Mouse (Mus musculus) forebrain, embryonic 14.5 days (tissue): ENCODE measurements at regions not wholly inside any gene's neighbourhood (a gene's known extent, or its start where the extent isn't known, plus 50 kb on each side); places are given as distances from the start of the nearest gene placed in this dataset.

Experiments
- ATAC-seq: fragments of 200-750 bp; cut with Nextera tagmentation; 2 replicates; pipeline ENCODE4 v1.8.0; 2017; ENCODE audit warnings: mild to moderate bottlenecking, moderate library complexity
- DNase-seq: peaks from one replicate; pipeline ENCODE4 v3.0.0-alpha.2; 2015; ENCODE audit warnings: low spot score
- H3K27ac ChIP-seq: fragments of 300-500 bp; sonication (generic); 2 replicates; pipeline ENCODE4 v1.5.1; 2014; ENCODE audit warnings: low read depth, mild to moderate bottlenecking, control low read depth, low read length, moderate library complexity
- H3K27me3 ChIP-seq: fragments of 300-500 bp; sonication (generic); replicated peaks from 2 replicates; pipeline ENCODE4 v1.6.1; 2014; ENCODE audit warnings: low read length, control low read depth, mixed read lengths; ENCODE audit not compliant: control insufficient read depth, insufficient read depth
- H3K36me3 ChIP-seq: fragments of 300-500 bp; sonication (generic); 2 replicates; pipeline ENCODE4 v1.6.1; 2014; ENCODE audit warnings: low read length, control low read depth; ENCODE audit not compliant: control insufficient read depth, insufficient read depth
- H3K4me1 ChIP-seq: fragments of 300-500 bp; sonication (generic); 2 replicates; pipeline ENCODE4 v1.6.1; 2014; ENCODE audit warnings: antibody characterized with exemption, low read length, control low read depth; ENCODE audit not compliant: control insufficient read depth, insufficient read depth
- H3K4me2 ChIP-seq: fragments of 300-500 bp; sonication (generic); 2 replicates; pipeline ENCODE4 v1.6.1; 2014; ENCODE audit warnings: mild to moderate bottlenecking, control low read depth, low read length
- H3K4me3 ChIP-seq: fragments of 300-500 bp; sonication (generic); 2 replicates; pipeline ENCODE4 v1.5.1; 2014; ENCODE audit warnings: low read depth, low read length, control low read depth
- H3K9ac ChIP-seq: fragments of 300-500 bp; sonication (generic); 2 replicates; pipeline ENCODE4 v1.6.1; 2014; ENCODE audit warnings: mild to moderate bottlenecking, low read length, control low read depth, moderate library complexity
- H3K9me3 ChIP-seq: fragments of 300-500 bp; sonication (generic); replicated peaks from 2 replicates; pipeline ENCODE4 v1.6.1; 2016; ENCODE audit warnings: low read length, control low read depth, mixed read lengths; ENCODE audit not compliant: control insufficient read depth
- WGBS: fragments of 180-500 bp; shearing (Covaris S2); extraction: QIAGEN DNeasy Blood & Tissue Kit; methylation state at CpG from one replicate; pipeline ENCODE4 v1.1.7; 2014; 5-methylcytosine and 5-hydroxymethylcytosine counted together

- Histone ChIP-seq H3K4me3 (no peak overlapping the region), H3K36me3 (no peaks in the 10 kb centered on the region), H3K4me2 (no peak overlapping the region), H3K27ac (no peak overlapping the region), H3K9me3 (no peaks in the 10 kb centered on the region), H3K27me3 (no peaks in the 10 kb centered on the region), H3K4me1 (no peaks in the 10 kb centered on the region), H3K9ac (no peak overlapping the region)
- DNase-seq, result no peak
- 0 out of 2 replicates have a peak, but pooled peaks have one; percentile 42 for ATAC-seq
Observed at GRCm38 (mm10) chr13:80689871-80690270, 193.3 kb upstream of the Arrdc3 start.

- DNase-seq (no peak), ATAC-seq (no peak)
- H3K4me2 ChIP-seq, result no peak overlapping the region
- no peaks in the 10 kb centered on the region for H3K4me1 ChIP-seq
- 75% methylated on average over 4 of the region's 4 CpGs for WGBS
- H3K9ac ChIP-seq, result no peak overlapping the region
- no peaks in the 10 kb centered on the region for H3K9me3 ChIP-seq
- H3K27ac ChIP-seq, result no peak overlapping the region
- no peaks in the 10 kb centered on the region for H3K27me3 ChIP-seq
- no peak overlapping the region for H3K4me3 ChIP-seq
- no peaks in the 10 kb centered on the region for H3K36me3 ChIP-seq
Observed at GRCm38 (mm10) chr13:80690654-80691386, 192.4 kb upstream of the Arrdc3 start.

DNA sequence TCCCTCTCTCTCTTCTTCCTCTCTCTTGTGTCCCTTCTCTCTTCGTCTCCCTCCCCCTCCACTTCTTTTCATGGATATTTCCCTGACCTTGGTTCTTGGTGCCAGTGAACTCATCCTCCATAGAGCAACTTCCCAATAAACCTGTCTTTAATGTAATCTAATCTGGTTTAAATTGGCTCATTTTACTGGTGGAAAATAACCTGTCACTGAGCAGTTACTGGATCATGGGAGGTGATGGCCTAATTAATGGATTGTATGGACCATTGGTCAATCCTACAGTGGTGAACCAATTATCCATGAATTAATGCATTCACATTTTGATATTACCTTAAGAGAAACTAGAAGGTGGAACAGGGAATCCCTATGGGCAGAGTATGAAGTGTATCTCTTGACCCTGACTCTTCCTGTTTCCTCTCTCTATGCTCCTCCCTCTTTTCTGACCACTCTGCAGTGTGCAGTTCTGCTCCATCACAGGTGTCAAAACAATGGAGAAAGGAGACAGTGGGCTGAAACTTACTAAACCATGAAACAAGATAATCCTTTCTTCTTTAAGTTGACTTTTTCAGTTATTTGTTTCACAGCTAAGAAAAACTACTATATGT, 187.5 kb upstream of the Arrdc3 start:
- H3K27me3 ChIP-seq, result no peaks in the 10 kb centered on the region
- H3K9ac ChIP-seq, result no peak overlapping the region
- H3K4me1 ChIP-seq, result no peaks in the 10 kb centered on the region
- DNase-seq (no peak), ATAC-seq (no peak)
- H3K4me2 ChIP-seq, result no peak overlapping the region
- H3K9me3 ChIP-seq, result no peaks in the 10 kb centered on the region
- H3K36me3 ChIP-seq, result no peaks in the 10 kb centered on the region
- H3K27ac ChIP-seq, result no peak overlapping the region
- no peak overlapping the region for H3K4me3 ChIP-seq
- 55% methylated on average over 1 of the region's 1 CpGs for WGBS

GRCm38 (mm10) chr13:80709531-80710306, 173.5 kb upstream of the Arrdc3 start:
- Histone ChIP-seq H3K36me3 (no peaks in the 10 kb centered on the region), H3K27me3 (no peaks in the 10 kb centered on the region), H3K9ac (no peak overlapping the region), H3K4me1 (peaks cover 5% of the 10 kb centered on the region; the same call in 1 of the 2 replicates), H3K27ac (no peak overlapping the region), H3K4me3 (no peak overlapping the region), H3K9me3 (no peaks in the 10 kb centered on the region), H3K4me2 (no peak overlapping the region)
- DNase-seq, result peak; percentile 59
- 41% methylated on average over 9 of the region's 9 CpGs for WGBS
- peak; percentile 80 for ATAC-seq

- H3K27ac ChIP-seq, result no peak overlapping the region
- no peak overlapping the region for H3K4me2 ChIP-seq
- no peak for ATAC-seq
- no peaks in the 10 kb centered on the region for H3K27me3 ChIP-seq
- H3K9me3 ChIP-seq, result no peaks in the 10 kb centered on the region
- H3K36me3 ChIP-seq, result no peaks in the 10 kb centered on the region
- no peak overlapping the region for H3K4me3 ChIP-seq
- no peaks in the 10 kb centered on the region for H3K4me1 ChIP-seq
- 82% methylated on average over 3 of the region's 3 CpGs for WGBS
- no peak for DNase-seq
- H3K9ac ChIP-seq, result no peak overlapping the region
Observed at GRCm38 (mm10) chr13:80719313-80719712, 163.9 kb upstream of the Arrdc3 start.

DNA sequence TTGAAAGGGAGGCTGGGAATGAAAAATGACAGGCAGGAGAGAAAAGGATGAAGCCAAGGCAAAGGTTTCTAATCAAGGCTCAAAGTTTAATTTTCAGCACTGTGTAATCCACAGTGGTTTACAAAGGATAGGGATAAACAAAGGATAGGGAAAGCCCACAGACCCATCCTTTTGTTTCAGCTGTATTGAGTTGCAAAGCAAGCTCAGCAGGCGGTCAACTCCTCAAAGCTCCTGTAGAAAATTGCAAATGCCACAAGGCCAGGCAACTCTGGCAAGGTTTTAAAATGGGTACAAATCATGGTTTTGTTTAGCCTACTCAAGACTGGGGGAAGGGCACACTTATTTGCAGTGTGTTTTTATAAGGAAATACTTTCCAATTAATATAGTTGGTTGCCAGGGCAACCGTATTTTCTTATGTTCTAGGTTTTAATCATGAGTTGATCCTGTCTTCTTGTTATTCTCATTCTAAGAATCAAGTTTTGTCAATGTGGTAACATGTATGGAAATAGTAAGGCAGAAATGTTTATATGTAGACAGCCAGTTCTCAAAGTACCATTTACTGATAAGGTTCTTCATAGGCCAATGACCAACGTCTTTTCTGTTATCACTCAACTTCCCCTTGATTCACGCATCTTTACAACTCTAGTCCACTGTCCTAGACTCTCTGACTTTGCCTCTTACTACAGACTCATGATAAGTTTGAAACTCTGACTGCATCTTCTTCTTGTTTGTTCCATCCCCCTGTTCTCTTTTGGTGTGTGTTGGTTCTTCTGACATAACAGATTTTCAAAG, 159.8 kb upstream of the Arrdc3 start:
- 36% methylated on average over 4 of the region's 4 CpGs for WGBS
- ATAC-seq (no peak), DNase-seq (no peak)
- Histone ChIP-seq H3K27ac (no peak overlapping the region), H3K9me3 (no peaks in the 10 kb centered on the region), H3K4me3 (no peak overlapping the region), H3K36me3 (no peaks in the 10 kb centered on the region), H3K9ac (no peak overlapping the region), H3K4me1 (no peaks in the 10 kb centered on the region), H3K4me2 (no peak overlapping the region), H3K27me3 (no peaks in the 10 kb centered on the region)

DNA sequence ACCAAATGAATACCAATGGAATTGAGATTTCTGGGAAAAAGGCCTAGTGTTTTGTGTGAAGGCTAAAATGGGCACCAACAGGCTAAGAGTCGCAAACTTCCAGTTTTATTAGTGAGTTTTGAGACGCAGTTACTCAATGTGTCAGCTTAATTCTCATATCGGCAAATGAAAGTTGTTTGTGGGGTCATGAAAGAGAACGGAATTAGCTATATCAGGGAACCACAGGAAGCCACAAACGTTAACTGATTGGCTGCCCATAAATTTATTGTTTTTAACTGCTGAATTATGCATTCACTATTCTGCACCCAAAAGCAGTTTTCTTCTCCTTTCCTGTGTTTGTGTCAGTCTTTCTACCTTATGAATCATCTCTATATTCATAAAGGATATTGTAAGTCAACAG, 154.0 kb upstream of the Arrdc3 start:
- Histone ChIP-seq H3K27ac (no peak overlapping the region), H3K9me3 (no peaks in the 10 kb centered on the region), H3K9ac (no peak overlapping the region), H3K4me3 (no peak overlapping the region), H3K36me3 (no peaks in the 10 kb centered on the region), H3K4me2 (no peak overlapping the region), H3K27me3 (no peaks in the 10 kb centered on the region), H3K4me1 (no peaks in the 10 kb centered on the region)
- WGBS, result 91% methylated on average over 5 of the region's 5 CpGs
- DNase-seq (no peak), ATAC-seq (no peak)

- WGBS, result 72% methylated on average over 2 of the region's 2 CpGs
- no peak for ATAC-seq
- Histone ChIP-seq H3K36me3 (no peaks in the 10 kb centered on the region), H3K9me3 (no peaks in the 10 kb centered on the region), H3K9ac (no peak overlapping the region), H3K4me2 (no peak overlapping the region), H3K4me1 (no peaks in the 10 kb centered on the region), H3K4me3 (no peak overlapping the region), H3K27me3 (no peaks in the 10 kb centered on the region), H3K27ac (no peak overlapping the region)
- DNase-seq, result no peak
Observed at GRCm38 (mm10) chr13:80745991-80746390, 137.2 kb upstream of the Arrdc3 start.
